Mouse (Mus musculus) kidney, adult 2 months (tissue): ENCODE results near the gene 4930522H14Rik.

Experiments used
- CTCF ChIP-seq: fragments of 200-500 bp; conservative IDR thresholded peaks from 2 replicates; pipeline ENCODE4 v1.5.1; 2011; ENCODE audit warnings: low read depth, mild to moderate bottlenecking, control low read depth, low read length, moderate library complexity, mixed read lengths; ENCODE audit not compliant: insufficient read depth, insufficient read length
- POLR2A ChIP-seq: fragments of 200-500 bp; IDR thresholded peaks from one replicate; pipeline ENCODE4 v1.6.1; 2011; ENCODE audit warnings: low read depth, low read length, control low read depth

DNA sequence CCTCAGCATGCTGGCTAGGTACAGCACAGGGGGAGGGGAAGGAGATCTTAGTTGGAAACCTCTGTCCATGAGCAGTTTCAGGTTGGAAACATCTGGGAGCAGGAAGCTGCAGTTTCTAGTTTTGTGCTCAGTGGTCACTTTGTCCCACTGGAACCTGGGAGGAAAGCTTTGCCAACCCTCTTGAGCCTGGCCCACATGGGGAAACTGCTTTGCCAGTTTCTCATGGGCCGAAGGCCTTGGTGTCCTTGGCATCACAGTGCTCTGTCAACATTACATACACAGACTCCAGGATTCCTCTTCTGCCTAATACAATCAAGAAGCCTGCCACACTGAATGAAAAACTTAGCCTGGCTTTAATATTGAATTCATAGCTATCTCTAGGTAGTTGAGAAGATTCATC, 48.4 kb downstream of the 4930522H14Rik start:
- no peak for TF ChIP-seq POLR2A
- no peak for TF ChIP-seq CTCF
